Mouse (Mus musculus): ENCODE results near the gene H2al2a. TPM values are rescaled to one million over a fixed set of nuclear protein-coding genes. Genes with fewer than 3 reads are reported as not detected.

H2al2a gene
- not detected in 2 replicates for polyA plus RNA-seq (2014; fragmentation: Nextera tagmentation; extraction: Ambion mirVana)

GRCm38 (mm10) chr2:17996858-17997257 lies at the start of gene H2al2a:
Gene H2al2a (minus strand): TSS chr2:17996958.
- no peaks in the 10 kb centered on the region for H3K4me1 ChIP-seq (ENCODE audit: control insufficient read depth, insufficient read depth, low read length)
- no peak within 1 kb of the TSS for H3K27ac ChIP-seq (replicated peaks; ENCODE audit: low read depth, low read length)
- no peak within 1 kb of the TSS for H3K9ac ChIP-seq (replicated peaks; ENCODE audit: low read length)
- H3K27me3 ChIP-seq (ENCODE audit: control insufficient read depth, insufficient read depth, low read length): no peaks in the 10 kb centered on the region
- DNase-seq (ENCODE audit: low spot score) (no peak), ATAC-seq (replicated peaks; ENCODE audit: insufficient number of reproducible peaks, low FRiP score, low TSS enrichment, low read depth) (no peak)
- H3K4me2 ChIP-seq (ENCODE audit: low read depth, low read length): no peak within 1 kb of the TSS
- H3K36me3 ChIP-seq (replicated peaks; ENCODE audit: control insufficient read depth, insufficient read depth, low read depth, low read length): no peaks in the 10 kb centered on the region
- no peak within 1 kb of the TSS for H3K4me3 ChIP-seq (ENCODE audit: low read depth, low read length)
- H3K9me3 ChIP-seq (replicated peaks; ENCODE audit: control insufficient read depth, low read length): no peaks in the 10 kb centered on the region

- Histone ChIP-seq H3K9ac (replicated peaks; ENCODE audit: low read length) (peak overlapping the region; percentile 100), H3K4me3 (ENCODE audit: low read depth, low read length) (peak overlapping the region; percentile 99), H3K27me3 (ENCODE audit: control insufficient read depth, insufficient read depth, low read length) (no peaks in the 10 kb centered on the region), H3K27ac (replicated peaks; ENCODE audit: low read depth, low read length) (peak overlapping the region; percentile 100), H3K4me2 (ENCODE audit: low read depth, low read length) (peak overlapping the region; percentile 84), H3K4me1 (ENCODE audit: control insufficient read depth, insufficient read depth, low read length) (peaks cover 5% of the 10 kb centered on the region), H3K9me3 (replicated peaks; ENCODE audit: control insufficient read depth, low read length) (no peaks in the 10 kb centered on the region), H3K36me3 (replicated peaks; ENCODE audit: control insufficient read depth, insufficient read depth, low read depth, low read length) (no peaks in the 10 kb centered on the region; the same call in 1 of the 2 replicates)
- DNase-seq (ENCODE audit: low spot score): peak; percentile 30
- ATAC-seq (replicated peaks; ENCODE audit: insufficient number of reproducible peaks, low FRiP score, low TSS enrichment, low read depth): no peak
- WGBS: 0% methylated on average over 4 of the region's 4 CpGs
These were observed 49.4 kb upstream of the H2al2a start for GRCm38 (mm10) chr2:18046186-18046585.

GRCm38 (mm10) chr2:18045781-18046181 lies 49.0 kb upstream of the H2al2a start:
- ATAC-seq (replicated peaks; ENCODE audit: insufficient number of reproducible peaks, low FRiP score, low TSS enrichment, low read depth) (no peak), DNase-seq (ENCODE audit: low spot score) (no peak)
- H3K9me3 ChIP-seq (replicated peaks; ENCODE audit: control insufficient read depth, low read length): no peaks in the 10 kb centered on the region
- H3K4me1 ChIP-seq (ENCODE audit: control insufficient read depth, insufficient read depth, low read length): peaks cover 5% of the 10 kb centered on the region
- no peaks in the 10 kb centered on the region for H3K27me3 ChIP-seq (ENCODE audit: control insufficient read depth, insufficient read depth, low read length)
- under 1% methylated on average over 6 of the region's 6 CpGs for WGBS
- no peaks in the 10 kb centered on the region; the same call in 1 of the 2 replicates for H3K36me3 ChIP-seq (replicated peaks; ENCODE audit: control insufficient read depth, insufficient read depth, low read depth, low read length)
- H3K27ac ChIP-seq (replicated peaks; ENCODE audit: low read depth, low read length): peak overlapping the region; percentile 100
- peak overlapping the region; percentile 100 for H3K9ac ChIP-seq (replicated peaks; ENCODE audit: low read length)
- H3K4me2 ChIP-seq (ENCODE audit: low read depth, low read length): peak overlapping the region; percentile 84
- peak overlapping the region; percentile 99 for H3K4me3 ChIP-seq (ENCODE audit: low read depth, low read length)

- no peaks in the 10 kb centered on the region; the same call in 1 of the 2 replicates for H3K36me3 ChIP-seq (replicated peaks; ENCODE audit: control insufficient read depth, insufficient read depth, low read depth, low read length)
- DNase-seq (ENCODE audit: low spot score) (peak; percentile 60), ATAC-seq (replicated peaks; ENCODE audit: insufficient number of reproducible peaks, low FRiP score, low TSS enrichment, low read depth) (no peak)
- H3K9me3 ChIP-seq (replicated peaks; ENCODE audit: control insufficient read depth, low read length): no peaks in the 10 kb centered on the region
- peak overlapping the region; percentile 99 for H3K4me3 ChIP-seq (ENCODE audit: low read depth, low read length)
- peak overlapping the region; percentile 100 for H3K27ac ChIP-seq (replicated peaks; ENCODE audit: low read depth, low read length)
- no peaks in the 10 kb centered on the region for H3K27me3 ChIP-seq (ENCODE audit: control insufficient read depth, insufficient read depth, low read length)
- peak overlapping the region; percentile 100 for H3K9ac ChIP-seq (replicated peaks; ENCODE audit: low read length)
- H3K4me1 ChIP-seq (ENCODE audit: control insufficient read depth, insufficient read depth, low read length): peaks cover 10% of the 10 kb centered on the region
- 3% methylated on average over 7 of the region's 7 CpGs for WGBS
- peak overlapping the region; percentile 84 for H3K4me2 ChIP-seq (ENCODE audit: low read depth, low read length)
These were observed 48.5 kb upstream of the H2al2a start for GRCm38 (mm10) chr2:18045143-18045780.

GRCm38 (mm10) chr2:18041199-18041885 lies 44.6 kb upstream of the H2al2a start:
- Histone ChIP-seq H3K27ac (replicated peaks; ENCODE audit: low read depth, low read length) (peak overlapping the region; percentile 94), H3K4me3 (ENCODE audit: low read depth, low read length) (peak overlapping the region; percentile 28), H3K4me2 (ENCODE audit: low read depth, low read length) (peak overlapping the region; percentile 78), H3K9ac (replicated peaks; ENCODE audit: low read length) (peak overlapping the region; percentile 89), H3K36me3 (replicated peaks; ENCODE audit: control insufficient read depth, insufficient read depth, low read depth, low read length) (no peaks in the 10 kb centered on the region), H3K9me3 (replicated peaks; ENCODE audit: control insufficient read depth, low read length) (no peaks in the 10 kb centered on the region), H3K27me3 (ENCODE audit: control insufficient read depth, insufficient read depth, low read length) (no peaks in the 10 kb centered on the region), H3K4me1 (ENCODE audit: control insufficient read depth, insufficient read depth, low read length) (peaks cover 9% of the 10 kb centered on the region)
- ATAC-seq (replicated peaks; ENCODE audit: insufficient number of reproducible peaks, low FRiP score, low TSS enrichment, low read depth): peak; percentile 75
- DNase-seq (ENCODE audit: low spot score): peak; percentile 71
- WGBS: 3% methylated on average over 14 of the region's 14 CpGs

GRCm38 (mm10) chr2:18040347-18041160 lies 43.8 kb upstream of the H2al2a start:
- Histone ChIP-seq H3K36me3 (replicated peaks; ENCODE audit: control insufficient read depth, insufficient read depth, low read depth, low read length) (no peaks in the 10 kb centered on the region), H3K4me2 (ENCODE audit: low read depth, low read length) (peak overlapping the region; percentile 78), H3K27ac (replicated peaks; ENCODE audit: low read depth, low read length) (peak overlapping the region; percentile 94), H3K27me3 (ENCODE audit: control insufficient read depth, insufficient read depth, low read length) (no peaks in the 10 kb centered on the region), H3K9me3 (replicated peaks; ENCODE audit: control insufficient read depth, low read length) (no peaks in the 10 kb centered on the region), H3K4me1 (ENCODE audit: control insufficient read depth, insufficient read depth, low read length) (peaks cover 9% of the 10 kb centered on the region), H3K4me3 (ENCODE audit: low read depth, low read length) (peak overlapping the region; percentile 28), H3K9ac (replicated peaks; ENCODE audit: low read length) (peak overlapping the region; percentile 89)
- WGBS: 6% methylated on average over 27 of the region's 27 CpGs
- peak; percentile 20; the same call in 1 of the 2 replicates for ATAC-seq (replicated peaks; ENCODE audit: insufficient number of reproducible peaks, low FRiP score, low TSS enrichment, low read depth)
- DNase-seq (ENCODE audit: low spot score): no peak

GRCm38 (mm10) chr2:18039566-18040290 lies 43.0 kb upstream of the H2al2a start:
- peak overlapping the region; percentile 94 for H3K27ac ChIP-seq (replicated peaks; ENCODE audit: low read depth, low read length)
- H3K27me3 ChIP-seq (ENCODE audit: control insufficient read depth, insufficient read depth, low read length): no peaks in the 10 kb centered on the region
- WGBS: 2% methylated on average over 46 of the region's 46 CpGs
- H3K9me3 ChIP-seq (replicated peaks; ENCODE audit: control insufficient read depth, low read length): no peaks in the 10 kb centered on the region
- ATAC-seq (replicated peaks; ENCODE audit: insufficient number of reproducible peaks, low FRiP score, low TSS enrichment, low read depth) (peak; percentile 46), DNase-seq (ENCODE audit: low spot score) (peak; percentile 66)
- peak overlapping the region; percentile 19; the same call in 1 of the 2 replicates for H3K4me3 ChIP-seq (ENCODE audit: low read depth, low read length)
- H3K4me2 ChIP-seq (ENCODE audit: low read depth, low read length): peak overlapping the region; percentile 78
- H3K36me3 ChIP-seq (replicated peaks; ENCODE audit: control insufficient read depth, insufficient read depth, low read depth, low read length): no peaks in the 10 kb centered on the region
- H3K9ac ChIP-seq (replicated peaks; ENCODE audit: low read length): peak overlapping the region; percentile 89
- H3K4me1 ChIP-seq (ENCODE audit: control insufficient read depth, insufficient read depth, low read length): peaks cover 9% of the 10 kb centered on the region
